Mouse (Mus musculus): ENCODE data around the gene Gpr156.

The Gpr156 gene

GRCm38 (mm10) chr16:37916818-37917201 is 514 bp downstream of the Gpr156 start:
- DNase-seq (ENCODE audit: low read depth, low spot score), result no peak

GRCm38 (mm10) chr16:37919000-37919399 is 2.7 kb downstream of the Gpr156 start:
- peak; percentile 75 for DNase-seq (ENCODE audit: low read depth, low spot score)

- no peak for DNase-seq (ENCODE audit: low read depth, low spot score)
Observed at GRCm38 (mm10) chr16:37920842-37921409, 4.6 kb downstream of the Gpr156 start.

GRCm38 (mm10) chr16:37926087-37926486 is 9.8 kb downstream of the Gpr156 start:
- peak; percentile 14 for DNase-seq (ENCODE audit: low read depth, low spot score)

GRCm38 (mm10) chr16:37927117-37927516 is 10.8 kb downstream of the Gpr156 start:
- no peak for DNase-seq (ENCODE audit: low read depth, low spot score)

GRCm38 (mm10) chr16:37929006-37929405 is 12.7 kb downstream of the Gpr156 start:
- DNase-seq (ENCODE audit: low read depth, low spot score), result peak; percentile 7

- DNase-seq (ENCODE audit: low read depth, low spot score), result peak; percentile 73
Observed at GRCm38 (mm10) chr16:37929626-37930025, 13.3 kb downstream of the Gpr156 start.

- DNase-seq (ENCODE audit: low read depth, low spot score), result no peak
Observed at GRCm38 (mm10) chr16:37934932-37935331, 18.6 kb downstream of the Gpr156 start.

- DNase-seq (ENCODE audit: low read depth, low spot score), result no peak
Observed at GRCm38 (mm10) chr16:37937276-37937675, 21.0 kb downstream of the Gpr156 start.

- DNase-seq (ENCODE audit: low read depth, low spot score), result peak; percentile 68
Observed at GRCm38 (mm10) chr16:37938125-37939081, 22.1 kb downstream of the Gpr156 start.

- DNase-seq (ENCODE audit: low read depth, low spot score), result no peak
Observed at GRCm38 (mm10) chr16:37939082-37939863, 23.0 kb downstream of the Gpr156 start.

GRCm38 (mm10) chr16:37940291-37940690 is 24.0 kb downstream of the Gpr156 start:
- DNase-seq (ENCODE audit: low read depth, low spot score), result no peak

- DNase-seq (ENCODE audit: low read depth, low spot score), result no peak
Observed at GRCm38 (mm10) chr16:37943701-37944100, 27.4 kb downstream of the Gpr156 start.

- DNase-seq (ENCODE audit: low read depth, low spot score), result no peak
Observed at GRCm38 (mm10) chr16:37945031-37945796, 28.9 kb downstream of the Gpr156 start.

- peak; percentile 63 for DNase-seq (ENCODE audit: low read depth, low spot score)
Observed at GRCm38 (mm10) chr16:37947160-37947559, 30.9 kb downstream of the Gpr156 start.

GRCm38 (mm10) chr16:37948365-37948764 is 32.1 kb downstream of the Gpr156 start:
- DNase-seq (ENCODE audit: low read depth, low spot score), result no peak

GRCm38 (mm10) chr16:37951171-37951570 is 34.9 kb downstream of the Gpr156 start:
- DNase-seq (ENCODE audit: low read depth, low spot score), result no peak

GRCm38 (mm10) chr16:37953186-37953585 is 36.9 kb downstream of the Gpr156 start:
- DNase-seq (ENCODE audit: low read depth, low spot score), result no peak

GRCm38 (mm10) chr16:37953991-37954942 is 38.0 kb downstream of the Gpr156 start:
- peak; percentile 46 for DNase-seq (ENCODE audit: low read depth, low spot score)

GRCm38 (mm10) chr16:37955336-37955917 is 39.1 kb downstream of the Gpr156 start:
- no peak for DNase-seq (ENCODE audit: low read depth, low spot score)
